ENCODE assay signal across 7 mouse cellular contexts in genomic region chr5:139129572-139130151, GRCm38 (mm10). TPM values are rescaled to one million over a fixed set of nuclear protein-coding genes. Genes with fewer than 3 reads are reported as not detected.
DNase-seq lines count a peak whose midpoint lies in the region; ATAC-seq and TF ChIP-seq lines count a peak whose summit lies in the region.

No protein-coding gene starts in this region.

- no peak for TF ChIP-seq CTCF in testis, adult 2 months (IDR thresholded peaks at IDR 0.05; ENCODE audit: control insufficient read depth, insufficient read depth, insufficient replicate concordance, low read depth, low read length)
- TF ChIP-seq CTCF in heart, postnatal 0 days (IDR thresholded peaks at IDR 0.05; ENCODE audit: low read depth), result no peak

- H3K36me3 ChIP-seq in testis, adult 2 months (ENCODE audit: control insufficient read depth, insufficient read depth, low read length), result no peaks in the 10 kb centered on the region
- H3K36me3 ChIP-seq in heart, postnatal 0 days (replicated peaks; ENCODE audit: control insufficient read depth, insufficient read depth, low read length), result no peaks in the 10 kb centered on the region
- H3K36me3 ChIP-seq in neural tube, embryonic 12.5 days, result peaks cover 3% of the 10 kb centered on the region; the same call in 1 of the 2 replicates

- DNase-seq in testis, postnatal 14 days (ENCODE audit: low spot score), result no peak
- no peak for DNase-seq in heart, postnatal 0 days (ENCODE audit: low spot score)
- peak; percentile 26 for DNase-seq in left cerebral cortex, postnatal 4 days
- DNase-seq in T-cell, adult 2 months (ENCODE audit: low spot score), result no peak

- H3K27ac ChIP-seq in testis, adult 2 months (ENCODE audit: control insufficient read depth, insufficient read depth, low read depth, low read length), result no peak overlapping the region
- no peak overlapping the region for H3K27ac ChIP-seq in heart, postnatal 0 days (ENCODE audit: low read depth)
- no peak overlapping the region for H3K27ac ChIP-seq in neural tube, embryonic 12.5 days

- H3K9me3 ChIP-seq in heart, postnatal 0 days (replicated peaks; ENCODE audit: control insufficient read depth, low read length), result no peaks in the 10 kb centered on the region
- no peaks in the 10 kb centered on the region for H3K9me3 ChIP-seq in neural tube, embryonic 12.5 days

- peak overlapping the region; percentile 96 for H3K4me2 ChIP-seq in heart, postnatal 0 days (ENCODE audit: low read depth, low read length)
- peak overlapping the region; percentile 81 for H3K4me2 ChIP-seq in neural tube, embryonic 12.5 days (replicated peaks)

- H3K4me1 ChIP-seq in testis, adult 2 months (ENCODE audit: control insufficient read depth, insufficient read depth, low read length), result peaks cover 15% of the 10 kb centered on the region
- peaks cover 8% of the 10 kb centered on the region for H3K4me1 ChIP-seq in heart, postnatal 0 days (ENCODE audit: control insufficient read depth, insufficient read depth)
- H3K4me1 ChIP-seq in neural tube, embryonic 12.5 days, result peaks cover 5% of the 10 kb centered on the region; the same call in 1 of the 2 replicates

- H3K4me3 ChIP-seq in testis, adult 2 months (ENCODE audit: control insufficient read depth, low read depth, low read length), result peak overlapping the region; percentile 44
- H3K4me3 ChIP-seq in heart, postnatal 0 days (ENCODE audit: low read depth, low read length), result peak overlapping the region; percentile 57
- H3K4me3 ChIP-seq in neural tube, embryonic 12.5 days, result peak overlapping the region; percentile 46

- no peak for TF ChIP-seq POLR2A in testis, adult 2 months (IDR thresholded peaks at IDR 0.05; ENCODE audit: control insufficient read depth, low read depth, low read length)

- ATAC-seq in common myeloid progenitor, adult 5-6 weeks (replicated peaks; ENCODE audit: low read depth, poor library complexity, severe bottlenecking), result peak; percentile 36; the same call in 1 of the 2 replicates
- ATAC-seq in heart, postnatal 0 days (ENCODE audit: insufficient read depth, low read depth), result peak; percentile 30; the same call in 1 of the 2 replicates
- ATAC-seq in neural tube, embryonic 12.5 days (ENCODE audit: low FRiP score, low read depth), result peak; percentile 72

- intact Hi-C loops in left cerebral cortex, postnatal 4 days (cut with DNase I), result no loop called here

- 7% methylated on average over 33 of the region's 55 CpGs for WGBS in heart, postnatal 0 days
- WGBS in neural tube, embryonic 12.5 days, result 4% methylated on average over 53 of the region's 55 CpGs

- TF ChIP-seq EP300 in heart, postnatal 0 days (IDR thresholded peaks at IDR 0.05; ENCODE audit: low read depth), result no peak

- H3K27me3 ChIP-seq in testis, adult 2 months (ENCODE audit: control insufficient read depth, insufficient read depth, low read length), result no peaks in the 10 kb centered on the region
- H3K27me3 ChIP-seq in heart, postnatal 0 days (ENCODE audit: control insufficient read depth, insufficient read depth, low read length), result peaks cover 16% of the 10 kb centered on the region; the same call in 1 of the 2 replicates
- peaks cover 12% of the 10 kb centered on the region; the same call in 1 of the 2 replicates for H3K27me3 ChIP-seq in neural tube, embryonic 12.5 days (replicated peaks)

- peak overlapping the region; percentile 61 for H3K9ac ChIP-seq in heart, postnatal 0 days (replicated peaks; ENCODE audit: low read depth, low read length)
- H3K9ac ChIP-seq in neural tube, embryonic 12.5 days, result peak overlapping the region; percentile 62

RNA-seq across cellular contexts. Expression of gene Prkar1b, which starts 20.1 kb away (rescaled TPM):
- 5.4 and 6.9 TPM in 2 replicates for polyA plus RNA-seq in testis, adult 2 months (2012; rRNA removed)
- total RNA-seq in common myeloid progenitor, adult 5-6 weeks (2017), result not detected in 2 replicates
- total RNA-seq in heart, postnatal 0 days (2014; rRNA removed; ENCODE audit: low replicate concordance), result 2.3 TPM in 2 replicates
- 3.9 and 4.4 TPM in 2 replicates for polyA plus RNA-seq in heart, postnatal 0 days (2015; fragmentation: Nextera tagmentation; extraction: Ambion mirVana)
- 100 to 1,000 TPM; 366 to 388 TPM for total RNA-seq in left cerebral cortex, postnatal 4 days (2021)
- polyA plus RNA-seq in neural tube, embryonic 12.5 days (2016; fragmentation: Nextera tagmentation; extraction: Ambion mirVana), result 90.0 and 97.4 TPM in 2 replicates

RNA-seq across cellular contexts. Expression of gene Dnaaf5, which starts 20.4 kb away (rescaled TPM):
- polyA plus RNA-seq in testis, adult 2 months (2012; rRNA removed), result 35.5 and 40.4 TPM in 2 replicates
- 9.7 and 11.9 TPM in 2 replicates for total RNA-seq in common myeloid progenitor, adult 5-6 weeks (2017)
- 23.0 and 38.1 TPM in 2 replicates for total RNA-seq in heart, postnatal 0 days (2014; rRNA removed; ENCODE audit: low replicate concordance)
- 2.3 and 2.8 TPM in 2 replicates for polyA plus RNA-seq in heart, postnatal 0 days (2015; fragmentation: Nextera tagmentation; extraction: Ambion mirVana)
- 10 to 100 TPM in 1 of 2 experiments, 1 to 10 TPM in 1; 7.8 to 11.4 TPM for total RNA-seq in left cerebral cortex, postnatal 4 days (2021)
- polyA plus RNA-seq in neural tube, embryonic 12.5 days (2016; fragmentation: Nextera tagmentation; extraction: Ambion mirVana), result 5.6 and 7.4 TPM in 2 replicates

Comparison
In these comparisons a context has a peak if more than half of its experiments do, and no peak if none do; other contexts are left out.
1. RNA of gene Prkar1b, which starts 20.1 kb away (total RNA-seq): 366 to 388 TPM in left cerebral cortex, postnatal 4 days; 2.3 TPM in heart, postnatal 0 days and not detected in common myeloid progenitor, adult 5-6 weeks; every median in the first group is over 100 times any median in the second.
2. Peak in every context shown above with its lines, with median percentiles within 50 percentile points of each other: H3K4me3 ChIP-seq and ATAC-seq.